Mouse (Mus musculus): Measurements from ENCODE around the gene Olfr111.

GRCm38 (mm10) chr17:37558913-37559615 lies 51.2 kb downstream of the Olfr111 start:
- TF ChIP-seq POLR2A (IDR thresholded peaks at IDR 0.05; ENCODE audit: low read depth, low read length), result no peak
- no peak for TF ChIP-seq CTCF (IDR thresholded peaks at IDR 0.05; ENCODE audit: extremely low read depth, insufficient read depth, insufficient read length, insufficient replicate concordance)
